Comparison of ENCODE assay signal across 26 mouse cellular contexts in the genomic region with DNA sequence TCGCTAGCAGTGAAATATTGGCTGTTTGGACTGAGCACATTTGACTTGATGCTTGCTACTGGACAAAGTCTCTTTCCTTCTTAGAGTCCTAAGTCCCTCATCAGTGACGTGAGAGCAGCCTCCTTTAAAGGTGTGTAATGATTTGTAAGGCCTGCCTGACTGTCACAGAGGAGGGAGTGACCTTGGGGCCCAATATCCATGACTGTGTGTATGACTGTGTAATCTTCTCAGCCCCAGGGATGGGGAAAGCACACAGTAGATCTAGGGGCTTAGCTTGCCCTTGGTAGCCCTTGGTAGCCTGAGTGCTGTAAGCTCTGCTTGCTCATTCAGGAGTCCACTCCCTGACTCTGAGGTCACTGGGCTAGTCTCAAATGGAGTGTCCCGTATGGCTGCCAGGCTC.
A peak's percentile ranks its signal among the peaks of the same experiment; 100 is the strongest.
DNase-seq lines count a peak whose midpoint lies in the region; ATAC-seq and TF ChIP-seq lines count a peak whose summit lies in the region.
"Had no signal": no experiment of that assay in that cellular context is flagged by ENCODE, and none has a peak within 500 bp of the region (broad histone marks: within the 10 kb centered on the region; RNA-seq: fewer than 3 reads in every experiment).

No protein-coding gene starts in this region.

- intact Hi-C loops in heart, postnatal 14 days (cut with DNase I) = no loop called here
- intact Hi-C loops in heart, postnatal 10 days (cut with DNase I) = no loop called here
- intact Hi-C loops in left cerebral cortex, postnatal 10 days (cut with DNase I) = no loop called here

- WGBS in heart, embryonic 14.5 days = 55% methylated on average over 3 of the region's 3 CpGs
- WGBS in kidney, adult 2 months = 66% methylated on average over 3 of the region's 3 CpGs
- 76% methylated on average over 3 of the region's 3 CpGs for WGBS in kidney, embryonic 15.5 days
- 80% methylated on average over 3 of the region's 3 CpGs for WGBS in stomach, embryonic 15.5 days

- ATAC-seq in heart, embryonic 14.5 days (ENCODE audit: insufficient number of reproducible peaks, insufficient read depth, low FRiP score, low read depth) = no peak
- no peak for ATAC-seq in kidney, embryonic 15.5 days (replicated peaks; ENCODE audit: low FRiP score)
- ATAC-seq in stomach, embryonic 15.5 days (ENCODE audit: insufficient read depth, low FRiP score, low read depth) = peak; percentile 31; the same call in 1 of the 2 replicates
- ATAC-seq: forebrain, embryonic 13.5 days; lung, postnatal 0 days had no signal

- peak overlapping the region; percentile 55 to 82 for H3K27ac ChIP-seq in heart, embryonic 14.5 days (replicated peaks in 1 of 2; ENCODE audit: control insufficient read depth in 1 of 2, insufficient read depth in 1 of 2, low read depth in 2 of 2, low read length in 2 of 2)
- no peak overlapping the region for H3K27ac ChIP-seq in kidney, adult 2 months (ENCODE audit: insufficient read depth, low read depth, low read length)
- H3K27ac ChIP-seq in kidney, embryonic 15.5 days = no peak overlapping the region
- H3K27ac ChIP-seq in stomach, embryonic 15.5 days = no peak overlapping the region
- H3K27ac ChIP-seq: embryonic facial prominence, embryonic 10.5 days; embryonic facial prominence, embryonic 15.5 days; forebrain, embryonic 13.5 days; hindbrain, embryonic 13.5 days; limb, embryonic 10.5 days; limb, embryonic 15.5 days; liver, embryonic 13.5 days; macrophage had no signal

- no peaks in the 10 kb centered on the region for H3K27me3 ChIP-seq in heart, embryonic 14.5 days (ENCODE audit: control insufficient read depth, insufficient read depth, low read length)
- H3K27me3 ChIP-seq in kidney, adult 2 months (replicated peaks; ENCODE audit: control insufficient read depth, insufficient read depth, low read length) = no peaks in the 10 kb centered on the region
- H3K27me3 ChIP-seq in kidney, embryonic 15.5 days = 0 out of 2 replicates have a peak, but pooled peaks cover 11% of the 10 kb centered on the region
- no peaks in the 10 kb centered on the region for H3K27me3 ChIP-seq in stomach, embryonic 15.5 days (replicated peaks)
- H3K27me3 ChIP-seq: embryonic facial prominence, embryonic 15.5 days; forebrain, embryonic 13.5 days; hindbrain, embryonic 13.5 days; limb, embryonic 15.5 days; liver, embryonic 13.5 days had no signal

- 0 out of 4 replicates have a peak overlapping the region, but pooled peaks of 1 of the 2 experiments have one; percentile 16 for H3K4me3 ChIP-seq in heart, embryonic 14.5 days (ENCODE audit: control insufficient read depth in 1 of 2, insufficient read depth in 1 of 2, low read depth in 1 of 2, low read length in 2 of 2)
- no peak overlapping the region for H3K4me3 ChIP-seq in kidney, adult 2 months (ENCODE audit: insufficient read depth, low read depth, low read length)
- no peak overlapping the region for H3K4me3 ChIP-seq in kidney, embryonic 15.5 days (replicated peaks)
- no peak overlapping the region for H3K4me3 ChIP-seq in stomach, embryonic 15.5 days (replicated peaks)
- H3K4me3 ChIP-seq: embryonic facial prominence, embryonic 10.5 days; embryonic facial prominence, embryonic 15.5 days; forebrain, embryonic 13.5 days; hindbrain, embryonic 13.5 days; limb, embryonic 10.5 days; limb, embryonic 15.5 days; liver, embryonic 13.5 days had no signal

- TF ChIP-seq POLR2A in kidney, adult 2 months (IDR thresholded peaks at IDR 0.05; ENCODE audit: low read depth, low read length) = no peak

- H3K4me1 ChIP-seq in heart, embryonic 14.5 days (ENCODE audit: control insufficient read depth in 2 of 2, insufficient read depth in 2 of 2, low read length in 2 of 2) = peaks cover 30 to 39% of the 10 kb centered on the region in 2 experiments
- no peaks in the 10 kb centered on the region for H3K4me1 ChIP-seq in kidney, adult 2 months (ENCODE audit: control insufficient read depth, insufficient read depth, low read length)
- peaks cover 5% of the 10 kb centered on the region; the same call in 1 of the 2 replicates for H3K4me1 ChIP-seq in kidney, embryonic 15.5 days
- no peaks in the 10 kb centered on the region for H3K4me1 ChIP-seq in stomach, embryonic 15.5 days
- H3K4me1 ChIP-seq: embryonic facial prominence, embryonic 15.5 days; liver, embryonic 13.5 days had no signal

- no peak for TF ChIP-seq CTCF in kidney, adult 2 months (conservative IDR thresholded peaks at IDR 0.05; ENCODE audit: insufficient read depth, insufficient read length, low read depth, low read length)

- H3K9me3 ChIP-seq in heart, embryonic 14.5 days (ENCODE audit: control insufficient read depth, low read length) = no peaks in the 10 kb centered on the region
- no peaks in the 10 kb centered on the region for H3K9me3 ChIP-seq in kidney, embryonic 15.5 days (replicated peaks)
- no peaks in the 10 kb centered on the region for H3K9me3 ChIP-seq in stomach, embryonic 15.5 days
- H3K9me3 ChIP-seq: embryonic facial prominence, embryonic 10.5 days; embryonic facial prominence, embryonic 15.5 days; forebrain, embryonic 13.5 days; G1E; hindbrain, embryonic 13.5 days; limb, embryonic 10.5 days; limb, embryonic 15.5 days; liver, embryonic 13.5 days had no signal

- H3K9ac ChIP-seq in heart, embryonic 14.5 days (ENCODE audit: low read length) = no peak overlapping the region
- H3K9ac ChIP-seq in kidney, embryonic 15.5 days = no peak overlapping the region
- H3K9ac ChIP-seq in stomach, embryonic 15.5 days = no peak overlapping the region
- H3K9ac ChIP-seq: embryonic facial prominence, embryonic 15.5 days; forebrain, embryonic 13.5 days; hindbrain, embryonic 13.5 days; limb, embryonic 15.5 days; liver, embryonic 13.5 days had no signal

- DNase-seq in heart, adult 11 months = peak; percentile 62
- DNase-seq in heart, postnatal 14 days = no peak
- DNase-seq in heart, postnatal 10 days = no peak
- DNase-seq in kidney, adult 2 months = peak; percentile 20
- no peak for DNase-seq in left cerebral cortex, postnatal 10 days (ENCODE audit: extremely low spot score in 1 of 2, low spot score in 2 of 2)
- DNase-seq: adrenal gland, postnatal 10 days; cerebellum, adult 8-10 months; cerebellum, postnatal 25 days; gastrocnemius, postnatal 14 days; layer of hippocampus, postnatal 36 days; liver, embryonic 13.5 days; lung, adult 18-20 months; midbrain, embryonic 14.5 days; thymus, postnatal 14 days had no signal

- peak overlapping the region; percentile 58 for H3K4me2 ChIP-seq in heart, embryonic 14.5 days (ENCODE audit: low read length)
- H3K4me2 ChIP-seq in kidney, embryonic 15.5 days = no peak overlapping the region
- no peak overlapping the region for H3K4me2 ChIP-seq in stomach, embryonic 15.5 days
- H3K4me2 ChIP-seq: embryonic facial prominence, embryonic 15.5 days; forebrain, embryonic 13.5 days; hindbrain, embryonic 13.5 days; limb, embryonic 15.5 days; liver, embryonic 13.5 days had no signal

- no peaks in the 10 kb centered on the region for H3K36me3 ChIP-seq in heart, embryonic 14.5 days (ENCODE audit: control insufficient read depth, insufficient read depth, low read length)
- H3K36me3 ChIP-seq in kidney, adult 2 months (ENCODE audit: control insufficient read depth, insufficient read depth, low read length) = no peaks in the 10 kb centered on the region
- no peaks in the 10 kb centered on the region for H3K36me3 ChIP-seq in kidney, embryonic 15.5 days
- H3K36me3 ChIP-seq in stomach, embryonic 15.5 days = no peaks in the 10 kb centered on the region
- H3K36me3 ChIP-seq: embryonic facial prominence, embryonic 10.5 days; embryonic facial prominence, embryonic 15.5 days; G1E; hindbrain, embryonic 13.5 days; limb, embryonic 10.5 days; limb, embryonic 15.5 days; liver, embryonic 13.5 days had no signal

Comparison
In these comparisons a context has a peak if more than half of its experiments do, and no peak if none do; other contexts are left out.
1. DNase-seq: peak in heart, adult 11 months (single experiment) and kidney, adult 2 months (single experiment); none in heart, postnatal 14 days (0 of 2), heart, postnatal 10 days (0 of 2) and left cerebral cortex, postnatal 10 days (0 of 2).
2. H3K27ac ChIP-seq: peak in heart, embryonic 14.5 days (2 of 2); none in kidney, adult 2 months (single experiment), kidney, embryonic 15.5 days (single experiment) and stomach, embryonic 15.5 days (single experiment).